In genomic region chr19:41258707-41259106, GRCm38 (mm10) we compare ENCODE assay signal across 9 mouse cellular contexts. TPM values are rescaled to one million over a fixed set of nuclear protein-coding genes. Genes with fewer than 3 reads are reported as not detected.
DNase-seq lines count a peak whose midpoint lies in the region; ATAC-seq lines count a peak whose summit lies in the region.
"Had no signal": no experiment of that assay in that cellular context is flagged by ENCODE, and none has a peak within 500 bp of the region (broad histone marks: within the 10 kb centered on the region; RNA-seq: fewer than 3 reads in every experiment).

No protein-coding gene starts in this region.

- peak; percentile 39 for DNase-seq in forebrain, embryonic 10.5 days (ENCODE audit: extremely low spot score, low spot score)
- peak; percentile 55 for DNase-seq in midbrain, embryonic 10.5 days (ENCODE audit: low spot score)
- peak; percentile 24 for DNase-seq in brain, adult 2 months (ENCODE audit: low read depth, low spot score)
- DNase-seq in natural killer cell, adult 2 months (ENCODE audit: low spot score in 2 of 2) = peak; percentile 40 to 63
- no peak for DNase-seq in frontal cortex, postnatal 10 days (ENCODE audit: low spot score in 2 of 2)

- no peak overlapping the region for H3K4me2 ChIP-seq in forebrain, embryonic 12.5 days
- no peak overlapping the region for H3K4me2 ChIP-seq in midbrain, embryonic 16.5 days (ENCODE audit: low read length)

- H3K27me3 ChIP-seq in forebrain, embryonic 10.5 days (ENCODE audit: poor library complexity, severe bottlenecking) = no peaks in the 10 kb centered on the region
- no peaks in the 10 kb centered on the region for H3K27me3 ChIP-seq in forebrain, embryonic 12.5 days
- H3K27me3 ChIP-seq in midbrain, embryonic 10.5 days (ENCODE audit: low read depth, poor library complexity, severe bottlenecking) = no peaks in the 10 kb centered on the region
- no peaks in the 10 kb centered on the region for H3K27me3 ChIP-seq in midbrain, embryonic 16.5 days (ENCODE audit: control insufficient read depth, insufficient read depth, low read depth, low read length)

- H3K27ac ChIP-seq in forebrain, embryonic 10.5 days = no peak overlapping the region
- H3K27ac ChIP-seq in forebrain, embryonic 12.5 days = no peak overlapping the region
- no peak overlapping the region for H3K27ac ChIP-seq in midbrain, embryonic 10.5 days (replicated peaks)
- no peak overlapping the region for H3K27ac ChIP-seq in midbrain, embryonic 16.5 days (ENCODE audit: low read length)

- H3K4me1 ChIP-seq in forebrain, embryonic 10.5 days = peaks cover 35% of the 10 kb centered on the region
- H3K4me1 ChIP-seq in forebrain, embryonic 12.5 days = peaks cover 25% of the 10 kb centered on the region
- H3K4me1 ChIP-seq in midbrain, embryonic 10.5 days = peaks cover 29% of the 10 kb centered on the region
- H3K4me1 ChIP-seq in midbrain, embryonic 16.5 days (ENCODE audit: control insufficient read depth, insufficient read depth, low read length) = peaks cover 29% of the 10 kb centered on the region

- peaks cover 34% of the 10 kb centered on the region for H3K36me3 ChIP-seq in forebrain, embryonic 10.5 days (replicated peaks)
- no peaks in the 10 kb centered on the region for H3K36me3 ChIP-seq in forebrain, embryonic 12.5 days (replicated peaks)
- peaks cover 17% of the 10 kb centered on the region for H3K36me3 ChIP-seq in midbrain, embryonic 10.5 days
- H3K36me3 ChIP-seq in midbrain, embryonic 16.5 days (ENCODE audit: control insufficient read depth, insufficient read depth, low read length) = no peaks in the 10 kb centered on the region

- no peak overlapping the region for H3K4me3 ChIP-seq in forebrain, embryonic 10.5 days
- no peak overlapping the region for H3K4me3 ChIP-seq in forebrain, embryonic 12.5 days (replicated peaks)
- H3K4me3 ChIP-seq in midbrain, embryonic 10.5 days = no peak overlapping the region
- H3K4me3 ChIP-seq in midbrain, embryonic 16.5 days (ENCODE audit: low read depth, low read length) = no peak overlapping the region

- ATAC-seq in forebrain, embryonic 12.5 days (ENCODE audit: low FRiP score) = no peak
- no peak for ATAC-seq in midbrain, embryonic 16.5 days
- ATAC-seq in inflammation-experienced regulatory T-cells, adult 6 months = peak; percentile 49

- 46% methylated on average over 2 of the region's 2 CpGs for WGBS in forebrain, embryonic 10.5 days
- WGBS in forebrain, embryonic 12.5 days = 43% methylated on average over 2 of the region's 2 CpGs
- 43% methylated on average over 2 of the region's 2 CpGs for WGBS in midbrain, embryonic 10.5 days
- 42% methylated on average over 2 of the region's 2 CpGs for WGBS in midbrain, embryonic 16.5 days

- H3K9ac ChIP-seq in forebrain, embryonic 12.5 days = no peak overlapping the region
- H3K9ac ChIP-seq in midbrain, embryonic 16.5 days (ENCODE audit: low read depth, low read length) = no peak overlapping the region

- no peaks in the 10 kb centered on the region for H3K9me3 ChIP-seq in forebrain, embryonic 10.5 days
- no peaks in the 10 kb centered on the region for H3K9me3 ChIP-seq in forebrain, embryonic 12.5 days
- H3K9me3 ChIP-seq in midbrain, embryonic 10.5 days (replicated peaks) = no peaks in the 10 kb centered on the region
- H3K9me3 ChIP-seq in midbrain, embryonic 16.5 days (replicated peaks; ENCODE audit: control insufficient read depth, low read length, poor library complexity, severe bottlenecking) = no peaks in the 10 kb centered on the region

RNA-seq across cellular contexts. Expression of gene Tm9sf3, which starts 5.1 kb away (rescaled TPM):
- polyA plus RNA-seq in forebrain, embryonic 10.5 days (2016; fragmentation: Nextera tagmentation; extraction: Ambion mirVana) = 92.8 and 104 TPM in 2 replicates
- 107 and 119 TPM in 2 replicates for polyA plus RNA-seq in forebrain, embryonic 12.5 days (2016; fragmentation: Nextera tagmentation; extraction: Ambion mirVana)
- polyA plus RNA-seq in midbrain, embryonic 10.5 days (2016; fragmentation: Nextera tagmentation; extraction: Ambion mirVana) = 96.0 and 99.0 TPM in 2 replicates
- polyA plus RNA-seq in midbrain, embryonic 16.5 days (2015; fragmentation: Nextera tagmentation; extraction: Ambion mirVana) = 83.7 and 89.2 TPM in 2 replicates
- 10 to 100 TPM; 21.4 to 38.9 (median 32.2) TPM for polyA plus RNA-seq in inflammation-experienced regulatory T-cells, adult 6 months (2017; shearing (Covaris generic))

RNA-seq across cellular contexts. Expression of gene Tll2, which starts 52.1 kb away (rescaled TPM):
- polyA plus RNA-seq in forebrain, embryonic 10.5 days (2016; fragmentation: Nextera tagmentation; extraction: Ambion mirVana) = 1.1 and 1.2 TPM in 2 replicates
- 0.83 and 0.86 TPM in 2 replicates for polyA plus RNA-seq in forebrain, embryonic 12.5 days (2016; fragmentation: Nextera tagmentation; extraction: Ambion mirVana)
- polyA plus RNA-seq in midbrain, embryonic 10.5 days (2016; fragmentation: Nextera tagmentation; extraction: Ambion mirVana) = 0.53 and 0.58 TPM in 2 replicates
- 1.3 and 1.7 TPM in 2 replicates for polyA plus RNA-seq in midbrain, embryonic 16.5 days (2015; fragmentation: Nextera tagmentation; extraction: Ambion mirVana)
- polyA plus RNA-seq in inflammation-experienced regulatory T-cells, adult 6 months (2017; shearing (Covaris generic)) = not detected
- polyA plus RNA-seq: intestine, embryonic 14.5 days had no signal

Comparison
In these comparisons a context has a peak if more than half of its experiments do, and no peak if none do; other contexts are left out.
1. DNase-seq: peak in forebrain, embryonic 10.5 days (single experiment), midbrain, embryonic 10.5 days (single experiment), brain, adult 2 months (single experiment) and natural killer cell, adult 2 months (2 of 2); none in frontal cortex, postnatal 10 days (0 of 2).